Mouse (Mus musculus): ENCODE measurements around the gene Mdga2. TPM values are rescaled to one million over a fixed set of nuclear protein-coding genes. Genes with fewer than 3 reads are reported as not detected.

Gene Mdga2
- total RNA-seq, 2 experiments from 2014 or later, result not detected

GRCm38 (mm10) chr12:66724474-66724873 is 497.9 kb downstream of the Mdga2 start:
- ATAC-seq (replicated peaks; ENCODE audit: poor library complexity, severe bottlenecking), result no peak

GRCm38 (mm10) chr12:66708334-66708733 is 514.0 kb downstream of the Mdga2 start:
- no peak for ATAC-seq (replicated peaks; ENCODE audit: poor library complexity, severe bottlenecking)

GRCm38 (mm10) chr12:66707431-66707830 is 514.9 kb downstream of the Mdga2 start:
- no peak for ATAC-seq (replicated peaks; ENCODE audit: poor library complexity, severe bottlenecking)

- no peak for ATAC-seq (replicated peaks; ENCODE audit: poor library complexity, severe bottlenecking)
Measured at GRCm38 (mm10) chr12:66705015-66705414, 517.3 kb downstream of the Mdga2 start.

- ATAC-seq (replicated peaks; ENCODE audit: poor library complexity, severe bottlenecking), result no peak
Measured at GRCm38 (mm10) chr12:66702781-66703180, 519.6 kb downstream of the Mdga2 start.

GRCm38 (mm10) chr12:66679558-66679957 is 542.8 kb downstream of the Mdga2 start:
- no peak for ATAC-seq (replicated peaks; ENCODE audit: poor library complexity, severe bottlenecking)

- ATAC-seq (replicated peaks; ENCODE audit: poor library complexity, severe bottlenecking), result no peak
Measured at GRCm38 (mm10) chr12:66648605-66649552, 573.5 kb downstream of the Mdga2 start.

GRCm38 (mm10) chr12:66640408-66640807 is 581.9 kb downstream of the Mdga2 start:
- no peak for ATAC-seq (replicated peaks; ENCODE audit: poor library complexity, severe bottlenecking)

GRCm38 (mm10) chr12:66619944-66620343 is 602.4 kb downstream of the Mdga2 start:
- ATAC-seq (replicated peaks; ENCODE audit: poor library complexity, severe bottlenecking), result no peak

- ATAC-seq (replicated peaks; ENCODE audit: poor library complexity, severe bottlenecking), result no peak
Measured at GRCm38 (mm10) chr12:66591617-66592230, 630.6 kb downstream of the Mdga2 start.

- no peak for ATAC-seq (replicated peaks; ENCODE audit: poor library complexity, severe bottlenecking)
Measured at GRCm38 (mm10) chr12:66565396-66565795, 657.0 kb downstream of the Mdga2 start.

GRCm38 (mm10) chr12:66556846-66557245 is 665.5 kb downstream of the Mdga2 start:
- no peak for ATAC-seq (replicated peaks; ENCODE audit: poor library complexity, severe bottlenecking)

- no peak for ATAC-seq (replicated peaks; ENCODE audit: poor library complexity, severe bottlenecking)
Measured at GRCm38 (mm10) chr12:66556178-66556820, 666.0 kb downstream of the Mdga2 start.

GRCm38 (mm10) chr12:66524973-66525372 is 697.4 kb downstream of the Mdga2 start:
- ATAC-seq (replicated peaks; ENCODE audit: poor library complexity, severe bottlenecking), result no peak

GRCm38 (mm10) chr12:66499258-66499657 is 723.1 kb downstream of the Mdga2 start:
- no peak for ATAC-seq (replicated peaks; ENCODE audit: poor library complexity, severe bottlenecking)

GRCm38 (mm10) chr12:66470868-66471267 is 751.5 kb downstream of the Mdga2 start:
- no peak for ATAC-seq (replicated peaks; ENCODE audit: poor library complexity, severe bottlenecking)

GRCm38 (mm10) chr12:66470243-66470863 is 752.0 kb downstream of the Mdga2 start:
- ATAC-seq (replicated peaks; ENCODE audit: poor library complexity, severe bottlenecking), result no peak

- ATAC-seq (replicated peaks; ENCODE audit: poor library complexity, severe bottlenecking), result no peak
Measured at GRCm38 (mm10) chr12:66465516-66465915, 756.8 kb downstream of the Mdga2 start.

- no peak for ATAC-seq (replicated peaks; ENCODE audit: poor library complexity, severe bottlenecking)
Measured at GRCm38 (mm10) chr12:66443340-66443739, 779.0 kb downstream of the Mdga2 start.
